Mouse (Mus musculus): Measurements from ENCODE around the gene Clpb. TPM values are rescaled to one million over a fixed set of nuclear protein-coding genes. Genes with fewer than 3 reads are reported as not detected.
"Not testable (repeated sequence)": the region's sequence is repeated elsewhere in the genome, so short reads cannot be mapped to it uniquely, and the experiment has no call there.

Gene Clpb
- total RNA-seq (2021): 10 to 100 TPM; 55.6 to 57.1 TPM
- long read RNA-seq, experiment 1, full-length matches to known transcripts: 74 of 94 reads
- long read RNA-seq, experiment 1, partial matches to known transcripts: 6 of 94 reads
- long read RNA-seq, experiment 1, other reads (novel, unspliced or antisense): 14 of 94 reads
- long read RNA-seq, experiment 2, full-length matches to known transcripts: 66 of 79 reads
- long read RNA-seq, experiment 2, partial matches to known transcripts: 4 of 79 reads
- long read RNA-seq, experiment 2, other reads (novel, unspliced or antisense): 9 of 79 reads

GRCm38 (mm10) chr7:101663514-101664159, at the start of gene Clpb:
Gene Clpb (plus strand): TSS chr7:101663633.
- DNase-seq (ENCODE audit: extremely low spot score in 1 of 2, low spot score in 2 of 2): peak; percentile 88 to 91
- peak; percentile 84 for TF ChIP-seq CTCF (IDR thresholded peaks at IDR 0.05)
- peak within 1 kb of the TSS; percentile 65 for H3K4me3 ChIP-seq
- peak within 1 kb of the TSS; percentile 80 for H3K27ac ChIP-seq
- intact Hi-C loops (cut with DNase I): loop anchor here (5.0 kb wide), 1 partner anchor 244 kb away; the partner anchor contains the start of genes Lamtor1 and Tomt

- DNase-seq (ENCODE audit: extremely low spot score in 1 of 2, low spot score in 2 of 2): no peak
- intact Hi-C loops (cut with DNase I): loop anchor here (5.0 to 10.0 kb wide), 2 partner anchors 188 to 311 kb away; partner anchors contain the start of gene Atg16l2
- H3K4me3 ChIP-seq: no peak overlapping the region
- no peak overlapping the region for H3K27ac ChIP-seq
- no peak for TF ChIP-seq CTCF (IDR thresholded peaks at IDR 0.05)
These were observed 48.0 kb upstream of the Clpb start for GRCm38 (mm10) chr7:101615406-101615805.

DNA sequence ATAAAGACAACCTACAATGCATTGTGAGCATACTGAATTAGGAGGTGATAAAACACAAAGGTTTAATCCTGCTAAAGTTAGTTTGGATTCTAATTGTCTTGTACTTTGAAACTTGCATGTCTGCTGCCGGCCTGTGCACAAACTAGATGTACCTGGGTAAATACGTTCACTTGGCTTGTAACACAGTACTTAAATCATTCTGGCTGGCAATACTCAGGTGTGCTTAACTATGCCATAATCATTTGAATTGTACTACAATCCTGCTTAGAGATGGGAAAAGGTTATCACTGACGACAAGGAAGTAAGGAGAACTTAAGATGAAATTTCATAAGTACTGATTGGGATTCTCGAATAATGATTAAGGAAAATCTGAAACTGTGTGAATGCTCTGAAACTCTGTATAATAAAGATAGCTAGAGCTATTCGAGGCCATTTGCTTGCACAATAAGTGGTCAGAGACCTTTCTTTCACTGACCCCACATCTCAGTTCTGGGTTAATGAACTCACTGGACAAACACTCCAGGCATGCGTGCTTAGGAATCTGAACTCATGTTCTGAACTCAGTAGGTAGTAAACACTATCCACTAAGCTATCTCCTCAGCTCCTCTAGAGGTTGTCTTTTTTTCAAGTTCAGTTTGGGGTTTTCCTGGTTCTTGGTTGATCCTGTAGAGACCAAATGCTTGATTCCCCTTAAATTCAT, 47.1 kb upstream of the Clpb start:
- intact Hi-C loops (cut with DNase I): loop anchor here (5.0 to 10.0 kb wide), 2 partner anchors 189 to 311 kb away; partner anchors contain the start of gene Atg16l2
- no peak for DNase-seq (ENCODE audit: extremely low spot score in 1 of 2, low spot score in 2 of 2)
- Histone ChIP-seq H3K27ac (no peak overlapping the region), H3K4me3 (no peak overlapping the region)
- TF ChIP-seq CTCF (IDR thresholded peaks at IDR 0.05): no peak

GRCm38 (mm10) chr7:101617438-101618165, 45.8 kb upstream of the Clpb start:
- no peak for TF ChIP-seq CTCF (IDR thresholded peaks at IDR 0.05)
- intact Hi-C loops (cut with DNase I): loop anchor here (1.0 to 10.0 kb wide), 3 partner anchors 76 to 313 kb away; partner anchors contain the start of gene Atg16l2

DNA sequence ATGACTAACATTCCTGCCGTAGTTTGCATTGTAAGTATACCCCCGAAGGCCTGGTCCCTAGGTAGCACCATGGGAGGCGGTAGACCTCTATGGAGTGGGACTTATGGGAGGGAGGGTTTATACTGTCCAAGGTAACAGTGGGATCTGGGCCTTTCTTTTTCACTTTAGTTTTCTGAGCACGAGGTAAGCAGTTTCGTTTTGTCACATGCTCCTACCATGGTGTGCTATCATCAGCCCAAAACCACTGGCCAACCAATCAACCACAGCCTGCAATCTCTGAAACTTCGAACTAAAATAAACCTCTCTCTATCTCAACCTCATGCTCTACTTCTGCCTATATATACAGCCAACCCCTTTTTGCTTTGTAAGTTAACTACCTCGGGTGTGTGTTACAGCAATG, 45.2 kb upstream of the Clpb start:
- H3K27ac ChIP-seq: peak overlapping the region; percentile 48; the same call in 1 of the 2 replicates
- intact Hi-C loops (cut with DNase I): loop anchor here (5.0 to 10.0 kb wide), 2 partner anchors 191 to 313 kb away; partner anchors contain the start of gene Atg16l2
- TF ChIP-seq CTCF (IDR thresholded peaks at IDR 0.05): no peak

More at GRCm38 (mm10) chr7:101617438-101618165, 45.8 kb upstream of the Clpb start:
- no peak overlapping the region for H3K4me3 ChIP-seq
- DNase-seq (ENCODE audit: extremely low spot score in 1 of 2, low spot score in 2 of 2): peak; percentile 61 to 70
- peak overlapping the region; percentile 68 for H3K27ac ChIP-seq

DNA sequence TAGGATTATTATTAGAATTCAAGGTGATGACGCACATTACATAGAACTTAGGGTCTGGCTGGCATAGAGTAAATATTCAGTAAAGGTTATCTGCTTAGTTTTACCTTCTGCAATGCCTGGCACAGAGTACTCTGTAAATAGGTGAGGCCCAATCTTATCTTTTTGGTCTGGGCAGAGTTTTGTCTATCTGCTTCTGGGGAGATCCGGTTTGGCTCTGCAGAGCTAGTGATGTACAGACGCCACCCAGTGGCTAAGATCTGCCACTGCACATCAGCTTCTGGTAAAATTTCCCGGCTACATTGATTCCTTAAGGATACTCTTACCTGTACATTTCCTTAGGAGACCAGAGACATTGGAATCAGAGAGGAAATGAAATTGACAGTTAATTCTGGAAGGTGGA, 43.1 kb upstream of the Clpb start:
- H3K4me3 ChIP-seq: no peak overlapping the region
- H3K27ac ChIP-seq: no peak overlapping the region
- peak; percentile 95 for TF ChIP-seq CTCF (IDR thresholded peaks at IDR 0.05)
- intact Hi-C loops (cut with DNase I): loop anchor here (1.0 to 2.0 kb wide), 2 partner anchors 170 to 208 kb away; no protein-coding TSS in a partner anchor
- peak; percentile 60 to 61 for DNase-seq (ENCODE audit: extremely low spot score in 1 of 2, low spot score in 2 of 2)

More for the DNA sequence above, 45.2 kb upstream of the Clpb start:
- no peak for DNase-seq (ENCODE audit: extremely low spot score in 1 of 2, low spot score in 2 of 2)
- no peak overlapping the region for H3K4me3 ChIP-seq

GRCm38 (mm10) chr7:101621861-101622260, 41.6 kb upstream of the Clpb start:
- not testable (repeated sequence) for H3K27ac ChIP-seq; H3K4me3 ChIP-seq; DNase-seq (ENCODE audit: extremely low spot score in 1 of 2, low spot score in 2 of 2)
- intact Hi-C loops (cut with DNase I): loop anchor here (2.0 kb wide), 1 partner anchor 171 kb away; no protein-coding TSS in a partner anchor

GRCm38 (mm10) chr7:101624283-101624682, 39.1 kb upstream of the Clpb start:
- intact Hi-C loops (cut with DNase I): no loop called here
- Histone ChIP-seq H3K27ac (peak overlapping the region; percentile 24), H3K4me3 (no peak overlapping the region)
- no peak for DNase-seq (ENCODE audit: extremely low spot score in 1 of 2, low spot score in 2 of 2)
- TF ChIP-seq CTCF (IDR thresholded peaks at IDR 0.05): no peak

DNA sequence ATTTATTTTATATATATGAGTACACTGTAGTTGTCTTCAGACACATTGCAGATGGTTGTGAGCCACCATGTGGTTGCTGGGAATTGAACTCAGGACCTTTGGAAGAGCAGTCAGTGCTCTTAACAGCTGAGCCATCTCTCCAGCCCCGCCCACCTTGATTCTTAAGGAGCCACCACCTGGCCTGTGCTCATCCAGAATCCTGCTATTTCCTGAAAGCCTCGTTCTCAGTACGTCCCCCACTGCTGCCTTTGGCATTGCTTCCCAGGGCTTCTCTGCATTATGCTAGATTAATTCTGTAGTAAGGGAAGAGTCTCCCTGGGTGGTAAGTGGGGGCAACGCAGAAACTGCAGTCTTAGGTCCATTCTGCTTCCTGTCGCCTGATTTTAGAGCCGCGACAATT, 36.3 kb upstream of the Clpb start:
- H3K4me3 ChIP-seq; DNase-seq (ENCODE audit: extremely low spot score in 1 of 2, low spot score in 2 of 2); intact Hi-C loops (cut with DNase I): not testable (repeated sequence)
- peak overlapping the region; percentile 61 for H3K27ac ChIP-seq

DNA sequence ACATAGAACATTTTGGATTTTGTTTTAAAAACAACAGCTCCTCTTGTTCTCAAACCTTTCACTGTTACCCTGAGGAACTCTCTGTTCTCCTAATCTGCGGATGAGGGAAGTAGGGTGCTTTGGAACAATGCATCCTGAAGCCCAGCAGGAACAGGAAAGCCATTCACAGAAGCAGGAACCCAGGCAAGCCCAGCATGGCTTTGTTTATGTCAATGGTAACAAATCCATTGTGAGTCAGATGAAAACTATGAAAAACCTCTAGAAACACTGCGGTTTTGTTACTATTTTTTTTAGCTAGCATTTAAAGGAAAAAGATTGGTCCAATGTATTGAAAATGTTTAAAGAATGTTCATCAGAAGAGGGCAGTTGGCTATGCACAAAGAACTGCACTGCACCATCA, 35.0 kb upstream of the Clpb start:
- no peak for DNase-seq (ENCODE audit: extremely low spot score in 1 of 2, low spot score in 2 of 2)
- intact Hi-C loops (cut with DNase I): no loop called here
- TF ChIP-seq CTCF (IDR thresholded peaks at IDR 0.05): no peak
- H3K4me3 ChIP-seq: no peak overlapping the region
- H3K27ac ChIP-seq: peak overlapping the region; percentile 70

GRCm38 (mm10) chr7:101633629-101634177, 29.7 kb upstream of the Clpb start:
- Histone ChIP-seq H3K4me3 (no peak overlapping the region), H3K27ac (no peak overlapping the region)
- no peak for DNase-seq (ENCODE audit: extremely low spot score in 1 of 2, low spot score in 2 of 2)
- TF ChIP-seq CTCF (IDR thresholded peaks at IDR 0.05): no peak
- intact Hi-C loops (cut with DNase I): no loop called here

All from left cerebral cortex, adult 2 months (tissue).